Mouse (Mus musculus) layer of hippocampus, adult 9-10 months (tissue): Measurements from ENCODE around the gene Kif3a.
A peak's percentile ranks its signal among the peaks of the same experiment; 100 is the strongest.

Experiments used
- DNase-seq: peaks from one replicate; pipeline ENCODE4 v3.0.0; 2022; ENCODE audit warnings: low spot score

Gene Kif3a

GRCm38 (mm10) chr11:53616748-53617558 lies 49.8 kb downstream of the Kif3a start:
- DNase-seq = no peak

GRCm38 (mm10) chr11:53617562-53618109 lies 50.5 kb downstream of the Kif3a start:
- no peak for DNase-seq

DNA sequence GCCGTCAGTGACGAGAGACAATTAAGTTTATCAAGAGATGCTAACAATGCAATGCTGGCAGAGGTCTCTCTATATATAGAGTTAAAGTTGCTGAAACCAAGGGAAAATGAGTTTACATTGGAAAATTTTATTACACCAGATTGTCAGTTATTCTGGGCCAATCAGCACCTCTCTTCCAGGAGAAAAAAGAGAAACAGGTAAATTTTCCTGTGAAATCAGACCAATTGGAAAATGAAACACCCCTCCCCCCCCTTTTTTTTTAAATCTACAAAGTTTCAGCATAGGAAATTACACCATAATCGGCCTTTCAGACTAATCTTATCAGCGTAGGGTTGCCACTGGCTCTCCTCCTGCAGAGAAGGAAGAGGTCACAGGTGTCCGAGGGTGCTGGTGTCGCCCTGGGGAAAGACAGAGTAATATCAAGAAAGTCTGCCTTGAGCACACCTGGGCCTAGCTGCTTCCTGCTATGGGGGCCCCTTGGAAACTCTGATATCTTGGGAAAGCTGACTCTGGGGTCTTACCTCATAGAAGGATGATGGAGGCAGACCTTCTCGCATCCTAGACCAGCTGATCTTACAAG lies 51.5 kb downstream of the Kif3a start, which contains the start of gene Il4:
Il4 (minus strand) TSS at position 51 of the 580 bp plus-strand sequence.
- DNase-seq = no peak

DNA sequence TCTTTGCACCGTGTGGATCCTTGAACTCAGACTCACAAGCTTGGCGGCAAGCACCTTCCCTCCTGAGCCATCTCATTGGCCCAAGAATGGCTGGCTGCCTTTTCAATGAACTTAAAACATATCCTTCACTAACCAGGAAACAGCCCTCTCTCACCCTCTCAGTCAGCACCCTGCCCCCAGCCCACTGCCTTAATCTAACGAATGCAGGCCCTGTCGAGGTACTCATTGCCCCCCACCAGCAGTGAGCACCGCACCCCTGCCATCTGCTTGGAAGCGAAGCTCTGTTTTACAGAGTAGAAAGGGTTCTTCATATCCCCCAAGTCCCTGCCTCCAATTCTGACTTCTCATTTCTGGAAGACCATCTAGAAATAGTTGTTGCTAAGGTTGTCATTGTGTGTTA lies 52.2 kb downstream of the Kif3a start:
- DNase-seq = no peak

GRCm38 (mm10) chr11:53620094-53620493 lies 52.9 kb downstream of the Kif3a start:
- DNase-seq = no peak

GRCm38 (mm10) chr11:53621582-53622439 lies 54.6 kb downstream of the Kif3a start:
- DNase-seq = no peak

- DNase-seq = no peak
These were observed 55.2 kb downstream of the Kif3a start for GRCm38 (mm10) chr11:53622440-53622806.

DNA sequence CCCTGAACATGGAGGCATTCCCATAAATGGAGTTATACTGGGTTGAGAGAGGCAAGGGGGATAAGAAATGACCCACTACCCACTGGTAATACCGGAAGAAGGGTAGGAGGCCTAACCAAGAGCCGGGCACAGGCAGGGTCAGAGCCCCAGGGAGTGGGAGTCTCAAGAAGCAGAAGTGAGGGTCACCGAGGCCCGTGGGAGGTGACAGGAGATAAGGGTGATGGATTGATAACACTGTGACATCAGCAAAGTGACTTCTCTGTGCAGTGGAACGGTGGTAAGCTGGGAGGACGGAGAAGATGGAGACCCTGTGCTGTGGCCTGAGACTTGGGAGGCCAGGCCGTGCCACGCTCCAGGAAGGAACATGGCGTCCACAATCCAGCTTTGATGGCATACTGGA lies 56.4 kb downstream of the Kif3a start:
- no peak for DNase-seq

GRCm38 (mm10) chr11:53624124-53624523 lies 56.9 kb downstream of the Kif3a start:
- no peak for DNase-seq

DNA sequence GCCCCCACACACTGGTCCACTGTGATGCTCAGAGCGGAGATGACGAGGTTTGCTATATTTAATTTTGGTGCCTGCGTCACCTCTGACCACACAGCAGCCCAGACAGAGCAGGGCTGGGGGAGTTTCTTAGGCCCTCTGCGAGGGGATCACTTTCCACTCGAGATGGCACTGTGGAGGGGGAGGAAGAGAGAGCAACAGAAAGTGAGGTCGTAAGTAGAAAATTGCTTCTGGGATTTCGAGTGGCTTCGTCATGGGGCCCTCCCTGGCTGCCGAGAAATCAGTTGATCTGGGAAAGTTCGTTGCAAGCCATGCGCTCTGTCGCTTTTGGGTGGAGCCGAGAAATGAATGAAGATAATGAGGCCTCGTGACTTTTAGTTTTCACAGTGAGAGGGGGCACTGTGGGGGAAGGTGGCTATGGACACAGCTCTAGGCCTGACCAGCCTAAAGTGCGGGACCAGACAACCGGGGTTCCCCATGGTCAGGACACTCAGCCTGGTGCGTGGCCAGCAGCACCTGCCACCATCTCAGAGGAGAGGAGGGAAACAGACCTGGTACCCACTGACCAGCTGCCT lies 59.7 kb downstream of the Kif3a start:
- no peak for DNase-seq

- DNase-seq = peak; percentile 81
These were observed 60.7 kb downstream of the Kif3a start for GRCm38 (mm10) chr11:53627859-53628258.

GRCm38 (mm10) chr11:53632122-53632733 lies 65.0 kb downstream of the Kif3a start:
- DNase-seq = no peak

- no peak for DNase-seq
These were observed 66.5 kb downstream of the Kif3a start for GRCm38 (mm10) chr11:53633644-53634043.

- DNase-seq = no peak
These were observed 67.4 kb downstream of the Kif3a start, which contains the start of gene Il13 for GRCm38 (mm10) chr11:53634556-53634955. Gene Il13, minus strand, starts transcription at chr11:53634702.

- no peak for DNase-seq
These were observed 68.5 kb downstream of the Kif3a start for GRCm38 (mm10) chr11:53635590-53636182.

DNA sequence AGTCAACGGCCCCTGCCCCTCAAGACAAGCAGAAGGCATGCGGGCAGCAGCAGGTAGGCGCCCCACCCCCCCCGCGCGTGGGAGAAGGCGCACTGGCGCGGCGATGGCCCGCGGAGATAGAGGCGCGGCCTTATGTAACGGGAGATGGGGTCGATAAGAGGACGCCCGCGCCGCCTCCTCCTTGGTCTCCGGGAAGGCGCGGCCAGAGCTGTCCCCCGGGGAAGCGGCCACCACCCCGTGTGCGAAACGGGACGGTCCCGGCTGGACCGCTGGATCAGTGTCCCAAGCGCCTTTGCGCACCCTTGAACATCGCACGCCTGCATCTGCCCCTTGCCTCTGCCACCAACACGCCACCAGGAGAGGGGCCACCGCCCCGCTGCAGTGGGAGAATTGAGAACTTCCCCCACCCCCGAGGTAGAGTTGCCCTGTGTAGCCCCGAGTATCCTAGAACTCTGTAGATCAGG lies 69.0 kb downstream of the Kif3a start:
- DNase-seq = no peak

DNA sequence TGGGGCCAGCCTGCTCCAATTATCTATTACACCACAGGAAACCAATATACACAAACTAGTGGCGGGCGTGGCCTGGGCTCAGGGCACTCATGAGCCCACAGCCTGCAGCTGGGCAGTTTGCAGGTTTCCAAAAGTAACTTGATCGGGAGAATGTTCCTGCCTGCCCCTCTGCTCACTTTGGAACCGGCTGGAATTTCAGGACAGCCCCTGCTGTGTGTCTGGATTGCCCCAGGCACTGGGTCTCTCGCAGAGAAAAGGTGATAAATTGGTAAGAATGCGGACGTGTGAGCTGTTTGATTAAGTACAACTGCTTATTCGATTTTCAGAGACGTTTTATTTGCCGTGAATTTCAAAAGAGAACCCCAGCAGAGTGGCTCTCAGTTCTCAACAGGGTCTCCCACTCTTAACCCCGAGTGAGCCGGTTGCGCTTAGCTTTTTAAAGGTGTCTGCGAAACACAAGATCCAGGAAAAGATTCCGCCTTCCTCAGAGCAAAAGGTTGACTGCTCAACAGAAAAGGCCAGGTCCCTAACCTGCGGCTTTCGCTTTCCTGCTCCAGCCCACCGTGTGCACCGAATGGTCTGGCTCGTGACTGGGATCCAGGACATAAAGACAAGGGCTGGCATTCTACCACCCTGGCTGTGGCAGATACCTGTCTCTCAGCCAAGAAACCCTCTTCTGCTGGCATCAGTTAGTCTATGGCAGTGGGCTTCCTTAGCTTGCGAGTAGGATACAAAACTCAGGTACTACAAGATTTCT lies 70.0 kb downstream of the Kif3a start:
- no peak for DNase-seq

- DNase-seq = no peak
These were observed 70.7 kb downstream of the Kif3a start for GRCm38 (mm10) chr11:53637803-53638260.

GRCm38 (mm10) chr11:53642744-53643279 lies 75.6 kb downstream of the Kif3a start:
- no peak for DNase-seq

GRCm38 (mm10) chr11:53644017-53644416 lies 76.8 kb downstream of the Kif3a start:
- no peak for DNase-seq
